Mouse (Mus musculus) fibroblast of lung, adult 2 months (primary cell): Measurements from ENCODE around the gene Ndufa12.

Source experiments
- DNase-seq: peaks from one replicate; pipeline ENCODE4 v3.0.0-alpha.2; 2011; ENCODE audit warnings: low read depth

The Ndufa12 gene

GRCm38 (mm10) chr10:94230172-94230981, 31.9 kb downstream of the Ndufa12 start:
- DNase-seq, result no peak

- DNase-seq, result no peak
These were observed 32.5 kb downstream of the Ndufa12 start for GRCm38 (mm10) chr10:94231025-94231424.

DNA sequence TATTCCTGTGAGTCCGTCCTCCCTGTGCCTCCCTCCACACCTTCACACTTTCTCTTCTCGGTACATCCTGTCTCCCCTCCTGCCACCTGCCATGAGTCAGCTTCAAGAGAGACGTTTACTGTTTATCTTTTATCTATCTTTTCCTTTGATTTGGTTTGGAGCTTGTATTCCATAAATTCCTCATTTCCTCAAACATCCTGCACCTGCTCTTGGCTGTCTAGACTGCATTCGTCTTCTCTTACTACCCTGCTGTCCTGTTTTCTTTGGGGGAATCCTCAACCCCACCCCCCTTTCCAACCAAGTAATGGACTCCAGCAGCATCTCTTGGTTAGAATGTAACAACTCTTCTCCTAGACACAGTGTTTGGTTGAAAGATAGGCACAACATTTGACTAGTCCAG, 36.7 kb downstream of the Ndufa12 start:
- no peak for DNase-seq

DNA sequence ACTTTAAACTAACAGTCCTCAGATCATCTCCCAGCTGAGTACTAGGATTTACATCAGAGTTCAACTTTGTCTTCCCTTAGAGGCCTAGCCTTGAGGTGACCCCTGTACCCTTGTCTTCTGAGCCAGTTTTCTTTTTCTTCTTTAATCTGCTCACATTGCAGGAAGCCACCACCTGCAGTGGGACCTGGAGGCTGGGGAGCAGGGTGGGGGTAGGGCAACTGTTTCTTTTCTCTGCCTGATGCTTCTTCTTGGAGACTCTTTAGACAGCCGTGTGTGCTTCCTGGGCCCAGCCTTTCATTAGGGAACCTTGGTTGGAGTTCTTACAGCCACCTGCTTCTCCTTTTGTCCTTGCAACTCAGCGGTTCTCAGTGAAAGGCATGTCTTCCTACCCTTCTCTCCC, 42.8 kb downstream of the Ndufa12 start:
- no peak for DNase-seq

GRCm38 (mm10) chr10:94247748-94248349, 49.3 kb downstream of the Ndufa12 start:
- no peak for DNase-seq

GRCm38 (mm10) chr10:94249575-94250456, 51.3 kb downstream of the Ndufa12 start:
- DNase-seq, result no peak

GRCm38 (mm10) chr10:94253260-94253807, 54.8 kb downstream of the Ndufa12 start:
- DNase-seq, result no peak

GRCm38 (mm10) chr10:94254766-94255165, 56.2 kb downstream of the Ndufa12 start:
- no peak for DNase-seq

DNA sequence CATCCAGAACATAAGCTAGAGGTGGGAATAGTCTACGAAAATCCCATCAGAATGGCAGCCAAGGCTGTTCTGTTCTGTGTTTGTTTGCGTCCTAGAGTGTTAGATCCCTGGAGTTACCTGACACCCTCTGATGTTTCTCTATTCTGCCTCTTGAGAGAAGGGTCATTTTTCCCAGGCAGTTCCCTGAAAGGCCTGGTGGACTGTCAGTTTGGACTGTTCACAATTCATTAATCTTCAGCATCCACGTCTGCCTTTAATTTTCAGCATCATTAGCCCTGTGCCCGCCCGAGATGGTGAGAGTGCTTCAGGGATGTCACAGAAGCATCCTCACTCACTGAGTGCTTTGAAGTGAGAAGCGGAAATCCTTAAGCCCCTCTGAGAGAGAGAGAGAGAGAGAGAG, 57.2 kb downstream of the Ndufa12 start:
- DNase-seq, result no peak

GRCm38 (mm10) chr10:94256518-94256917, 58.0 kb downstream of the Ndufa12 start:
- DNase-seq, result no peak

GRCm38 (mm10) chr10:94260544-94260943, 62.0 kb downstream of the Ndufa12 start:
- DNase-seq, result no peak

GRCm38 (mm10) chr10:94262646-94263045, 64.1 kb downstream of the Ndufa12 start:
- no peak for DNase-seq

DNA sequence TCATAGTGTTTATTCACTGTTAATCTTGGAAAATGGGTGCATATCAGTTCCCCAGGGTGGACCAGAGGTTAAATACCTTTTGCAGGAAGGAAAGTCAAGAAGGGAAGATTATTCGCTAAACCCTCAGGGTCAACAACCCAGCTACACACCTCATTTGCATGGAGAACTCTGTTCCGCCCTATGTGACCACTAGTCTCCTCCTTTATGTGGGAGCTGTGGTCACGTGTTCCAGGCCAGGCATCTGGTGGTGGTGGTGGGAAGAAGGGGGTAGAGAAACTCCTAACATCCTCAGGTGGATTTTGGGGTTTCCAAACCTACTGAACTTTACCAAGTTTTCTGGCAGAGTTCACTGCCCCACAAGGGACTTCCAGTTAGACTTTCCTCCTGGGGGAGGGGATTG, 64.7 kb downstream of the Ndufa12 start:
- no peak for DNase-seq

DNA sequence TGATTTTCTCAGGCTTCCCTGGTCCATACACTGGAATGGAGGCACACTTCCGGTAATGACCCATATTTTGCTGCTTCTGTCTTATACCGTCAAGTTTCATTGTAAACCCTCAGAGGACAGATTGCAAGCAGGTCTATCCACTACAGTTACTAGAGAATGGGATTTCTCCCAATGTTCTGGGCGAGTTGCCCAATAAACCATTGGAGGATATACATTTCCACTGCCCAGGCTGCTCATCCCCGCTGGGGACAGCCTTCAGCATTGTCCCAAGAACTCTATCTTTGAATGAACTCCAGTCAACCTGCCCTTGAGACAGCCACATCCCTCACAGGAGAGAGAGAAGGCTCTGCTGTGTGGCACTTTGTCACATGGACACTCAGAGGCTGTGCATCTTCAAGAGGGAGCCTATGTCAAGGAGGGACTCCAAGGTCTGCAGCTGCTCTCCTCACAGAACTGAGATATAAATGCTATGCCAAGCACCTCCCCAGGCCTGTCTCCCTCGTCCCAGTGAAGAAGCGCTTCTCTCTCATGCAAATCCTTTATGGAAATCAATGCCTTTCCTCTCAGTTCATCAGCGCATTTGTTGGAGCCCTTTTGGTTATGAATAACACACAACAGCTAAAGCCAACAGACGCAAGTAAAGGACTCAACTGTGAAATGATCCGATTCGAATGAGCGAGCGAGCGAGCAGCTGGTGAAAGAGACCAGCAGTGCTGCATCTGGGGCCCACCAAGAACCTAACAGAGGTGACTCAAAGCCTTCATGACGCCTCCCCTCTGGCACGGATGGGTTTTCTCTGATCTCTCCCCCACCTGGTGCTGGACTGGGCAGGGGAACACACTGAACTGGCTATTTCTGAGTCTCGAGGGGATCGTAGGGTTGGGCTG, 67.4 kb downstream of the Ndufa12 start:
- DNase-seq, result no peak
